Mouse (Mus musculus) kidney, adult 10 weeks (tissue): ENCODE measurements around the gene Ctbp1. TPM values are rescaled to one million over a fixed set of nuclear protein-coding genes. Genes with fewer than 3 reads are reported as not detected.

ENCODE experiments used
- polyA plus RNA-seq: library from polyadenylated mRNA; stranded (reverse); fragments of 350-450 nt; fragmentation: Illumina TruSeq; extraction: RNeasy Lipid Tissue Mini Kit (QIAGEN cat#74804); gene quantifications from one replicate; pipeline ENCODE4 v1.2.3, GENCODE M21; 2014; ENCODE audit warnings: low read depth, low replicate concordance

Gene Ctbp1
- polyA plus RNA-seq: 31.2 TPM

GRCm38 (mm10) chr5:33274953-33275454 lies at the start of gene Ctbp1:
Gene Ctbp1, minus strand, starts transcription at chr5:33274994.

GRCm38 (mm10) chr5:33218081-33218480 lies 56.7 kb downstream of the Ctbp1 start, which contains the start of gene Spon2:
Gene Spon2, minus strand, starts transcription at chr5:33218455.

Other genes starting within 250 kb of the Ctbp1 start
- gene Slc5a1, start 170.8 kb downstream of the Ctbp1 start, polyA plus RNA-seq: 60.8 TPM
- not detected for gene Spon2, start 56.5 kb downstream of the Ctbp1 start, polyA plus RNA-seq
- gene Maea, start 60.5 kb upstream of the Ctbp1 start, polyA plus RNA-seq: 33.7 TPM
- gene Uvssa, start 103.6 kb upstream of the Ctbp1 start, polyA plus RNA-seq: 13.1 TPM
- gene Nkx1-1, start 159.0 kb upstream of the Ctbp1 start, polyA plus RNA-seq: not detected